Mouse (Mus musculus) limb, embryonic 15.5 days (tissue): ENCODE results near the gene Atp6v0b. TPM values are rescaled to one million over a fixed set of nuclear protein-coding genes. Genes with fewer than 3 reads are reported as not detected.
A peak's percentile ranks its signal among the peaks of the same experiment; 100 is the strongest.

Source experiments
- ATAC-seq: fragments of 200-750 bp; cut with Nextera tagmentation; 2 replicates; pipeline ENCODE4 v1.8.0; 2017; ENCODE audit warnings: low read depth, moderate TSS enrichment; ENCODE audit not compliant: insufficient number of reproducible peaks, low FRiP score, low TSS enrichment
- H3K27ac ChIP-seq: fragments of 300-500 bp; sonication (generic); 2 replicates; pipeline ENCODE4 v1.5.1; 2015; ENCODE audit warnings: moderate library complexity, mild to moderate bottlenecking, inconsistent platforms
- H3K27me3 ChIP-seq: fragments of 300-500 bp; sonication (generic); 2 replicates; pipeline ENCODE4 v1.6.1; 2015; ENCODE audit warnings: inconsistent platforms
- H3K36me3 ChIP-seq: fragments of 300-500 bp; sonication (generic); 2 replicates; pipeline ENCODE4 v1.6.1; 2015; ENCODE audit warnings: inconsistent platforms
- H3K4me1 ChIP-seq: fragments of 300-500 bp; sonication (generic); 2 replicates; pipeline ENCODE4 v1.6.1; 2015; ENCODE audit warnings: inconsistent platforms
- H3K4me2 ChIP-seq: fragments of 300-500 bp; sonication (generic); 2 replicates; pipeline ENCODE4 v1.6.1; 2015; ENCODE audit warnings: mild to moderate bottlenecking, inconsistent platforms
- H3K4me3 ChIP-seq: fragments of 300-500 bp; sonication (generic); 2 replicates; pipeline ENCODE4 v1.5.1; 2015; ENCODE audit warnings: mild to moderate bottlenecking, inconsistent platforms
- H3K9ac ChIP-seq: fragments of 300-500 bp; sonication (generic); 2 replicates; pipeline ENCODE4 v1.6.1; 2015; ENCODE audit warnings: inconsistent platforms
- H3K9me3 ChIP-seq: fragments of 300-500 bp; sonication (generic); 2 replicates; pipeline ENCODE4 v1.6.1; 2016; ENCODE audit warnings: inconsistent platforms
- WGBS: fragments of 180-500 bp; shearing (Covaris S2); methylation state at CpG from one replicate; pipeline ENCODE4 v1.1.7; 2015; 5-methylcytosine and 5-hydroxymethylcytosine counted together
- polyA plus RNA-seq: library from polyadenylated mRNA; unstranded; fragments of >200 nt; fragmentation: Nextera tagmentation; extraction: Ambion mirVana; gene quantifications from 2 replicates; pipeline ENCODE4 v1.2.1, GENCODE M21; 2015

The Atp6v0b gene
- polyA plus RNA-seq, 1 experiment from 2014 or later = 243 TPM

GRCm38 (mm10) chr4:117917847-117918246 lies 30.7 kb upstream of the Atp6v0b start:
- no peak overlapping the region for H3K4me2 ChIP-seq
- ATAC-seq = no peak
- no peaks in the 10 kb centered on the region for H3K9me3 ChIP-seq
- H3K27ac ChIP-seq = no peak overlapping the region
- no peak overlapping the region for H3K4me3 ChIP-seq
- H3K36me3 ChIP-seq = no peaks in the 10 kb centered on the region
- H3K27me3 ChIP-seq = no peaks in the 10 kb centered on the region
- WGBS = 83% methylated on average over 4 of the region's 4 CpGs
- no peak overlapping the region for H3K9ac ChIP-seq
- H3K4me1 ChIP-seq = peaks cover 20% of the 10 kb centered on the region

GRCm38 (mm10) chr4:117917402-117917801 lies 30.3 kb upstream of the Atp6v0b start:
- Histone ChIP-seq H3K4me3 (no peak overlapping the region), H3K9ac (no peak overlapping the region), H3K36me3 (0 out of 2 replicates have a peak, but pooled peaks cover 2% of the 10 kb centered on the region), H3K9me3 (no peaks in the 10 kb centered on the region), H3K27me3 (no peaks in the 10 kb centered on the region), H3K4me1 (peaks cover 25% of the 10 kb centered on the region), H3K27ac (no peak overlapping the region), H3K4me2 (no peak overlapping the region)
- WGBS = 81% methylated on average over 4 of the region's 4 CpGs
- no peak for ATAC-seq

GRCm38 (mm10) chr4:117916386-117916785 lies 29.3 kb upstream of the Atp6v0b start:
- Histone ChIP-seq H3K27me3 (no peaks in the 10 kb centered on the region), H3K4me1 (peaks cover 33% of the 10 kb centered on the region), H3K36me3 (peaks cover 12% of the 10 kb centered on the region), H3K9ac (no peak overlapping the region), H3K9me3 (no peaks in the 10 kb centered on the region), H3K27ac (no peak overlapping the region), H3K4me3 (no peak overlapping the region), H3K4me2 (no peak overlapping the region)
- WGBS = 75% methylated on average over 5 of the region's 5 CpGs
- ATAC-seq = no peak

GRCm38 (mm10) chr4:117915489-117916105 lies 28.5 kb upstream of the Atp6v0b start:
- 4% methylated on average over 19 of the region's 19 CpGs for WGBS
- no peaks in the 10 kb centered on the region for H3K9me3 ChIP-seq
- H3K27ac ChIP-seq = peak overlapping the region; percentile 82; the same call in 1 of the 2 replicates
- H3K27me3 ChIP-seq = no peaks in the 10 kb centered on the region
- peaks cover 33% of the 10 kb centered on the region for H3K4me1 ChIP-seq
- H3K36me3 ChIP-seq = peaks cover 18% of the 10 kb centered on the region
- no peak for ATAC-seq
- peak overlapping the region; percentile 99 for H3K4me2 ChIP-seq
- peak overlapping the region; percentile 64 for H3K4me3 ChIP-seq
- H3K9ac ChIP-seq = peak overlapping the region; percentile 79

- H3K4me2 ChIP-seq = peak within 1 kb of the TSS; percentile 99
- H3K27me3 ChIP-seq = no peaks in the 10 kb centered on the region
- no peaks in the 10 kb centered on the region for H3K9me3 ChIP-seq
- under 1% methylated on average over 61 of the region's 61 CpGs for WGBS
- peak within 1 kb of the TSS; percentile 82 for H3K27ac ChIP-seq
- peaks cover 18% of the 10 kb centered on the region for H3K36me3 ChIP-seq
- H3K4me1 ChIP-seq = peaks cover 33% of the 10 kb centered on the region
- peak; percentile 93 for ATAC-seq
- H3K9ac ChIP-seq = peak within 1 kb of the TSS; percentile 79
- peak within 1 kb of the TSS; percentile 64 for H3K4me3 ChIP-seq
These were observed 27.7 kb upstream of the Atp6v0b start, which contains the start of gene Ipo13 for GRCm38 (mm10) chr4:117914591-117915442. TSS of gene Ipo13 (minus strand) at chr4:117914999.

- no peaks in the 10 kb centered on the region for H3K9me3 ChIP-seq
- peaks cover 18% of the 10 kb centered on the region for H3K36me3 ChIP-seq
- no peaks in the 10 kb centered on the region for H3K27me3 ChIP-seq
- peak overlapping the region; percentile 48; the same call in 1 of the 2 replicates for H3K27ac ChIP-seq
- peak overlapping the region; percentile 99 for H3K4me2 ChIP-seq
- WGBS = 19% methylated on average over 8 of the region's 8 CpGs
- peak overlapping the region; percentile 79 for H3K9ac ChIP-seq
- no peak; the same call in 1 of the 2 replicates for ATAC-seq
- peak overlapping the region; percentile 64 for H3K4me3 ChIP-seq
- H3K4me1 ChIP-seq = peaks cover 36% of the 10 kb centered on the region
These were observed 26.9 kb upstream of the Atp6v0b start for GRCm38 (mm10) chr4:117914031-117914430.

- Histone ChIP-seq H3K27me3 (no peaks in the 10 kb centered on the region), H3K27ac (no peak overlapping the region), H3K36me3 (peaks cover 18% of the 10 kb centered on the region), H3K4me3 (peak overlapping the region; percentile 64), H3K4me2 (peak overlapping the region; percentile 99), H3K4me1 (peaks cover 38% of the 10 kb centered on the region), H3K9me3 (no peaks in the 10 kb centered on the region), H3K9ac (0 out of 2 replicates have a peak overlapping the region, but pooled peaks have one; percentile 79)
- ATAC-seq = no peak
- 61% methylated on average over 3 of the region's 3 CpGs for WGBS
These were observed 26.3 kb upstream of the Atp6v0b start for GRCm38 (mm10) chr4:117913421-117913820.

GRCm38 (mm10) chr4:117912685-117913273 lies 25.6 kb upstream of the Atp6v0b start:
- Histone ChIP-seq H3K36me3 (peaks cover 18% of the 10 kb centered on the region), H3K4me1 (peaks cover 38% of the 10 kb centered on the region), H3K4me2 (peak overlapping the region; percentile 99; the same call in 1 of the 2 replicates), H3K27me3 (no peaks in the 10 kb centered on the region), H3K9me3 (no peaks in the 10 kb centered on the region), H3K4me3 (peak overlapping the region; percentile 64), H3K9ac (no peak overlapping the region), H3K27ac (no peak overlapping the region)
- WGBS = 50% methylated on average over 7 of the region's 7 CpGs
- ATAC-seq = no peak

- no peak overlapping the region for H3K4me2 ChIP-seq
- no peaks in the 10 kb centered on the region for H3K9me3 ChIP-seq
- H3K36me3 ChIP-seq = peaks cover 22% of the 10 kb centered on the region
- H3K27me3 ChIP-seq = no peaks in the 10 kb centered on the region
- H3K4me3 ChIP-seq = no peak overlapping the region
- no peak overlapping the region for H3K27ac ChIP-seq
- WGBS = 87% methylated on average over 13 of the region's 13 CpGs
- ATAC-seq = no peak
- H3K4me1 ChIP-seq = peaks cover 38% of the 10 kb centered on the region
- H3K9ac ChIP-seq = no peak overlapping the region
These were observed 25.0 kb upstream of the Atp6v0b start for GRCm38 (mm10) chr4:117912131-117912561.

- Histone ChIP-seq H3K9ac (no peak overlapping the region), H3K4me2 (no peak overlapping the region), H3K27me3 (no peaks in the 10 kb centered on the region), H3K4me3 (no peak overlapping the region), H3K4me1 (peaks cover 29% of the 10 kb centered on the region), H3K9me3 (no peaks in the 10 kb centered on the region), H3K27ac (no peak overlapping the region), H3K36me3 (peaks cover 46% of the 10 kb centered on the region)
- ATAC-seq = no peak
- WGBS = 79% methylated on average over 8 of the region's 8 CpGs
These were observed 21.8 kb upstream of the Atp6v0b start for GRCm38 (mm10) chr4:117908834-117909453.

GRCm38 (mm10) chr4:117906196-117906595 lies 19.1 kb upstream of the Atp6v0b start:
- Histone ChIP-seq H3K27me3 (no peaks in the 10 kb centered on the region), H3K9me3 (no peaks in the 10 kb centered on the region), H3K4me1 (peaks cover 5% of the 10 kb centered on the region; the same call in 1 of the 2 replicates), H3K9ac (no peak overlapping the region), H3K27ac (no peak overlapping the region), H3K4me3 (no peak overlapping the region), H3K36me3 (peaks cover 60% of the 10 kb centered on the region), H3K4me2 (no peak overlapping the region)
- no peak for ATAC-seq
- 88% methylated on average over 3 of the region's 3 CpGs for WGBS
